Mouse (Mus musculus) heart, embryonic 11.5 days (tissue): ENCODE results near the gene Tex35. TPM values are rescaled to one million over a fixed set of nuclear protein-coding genes. Genes with fewer than 3 reads are reported as not detected.

Source experiments
- ATAC-seq: fragments of 200-750 bp; cut with Nextera tagmentation; replicated peaks from 2 replicates; pipeline ENCODE4 v1.8.0; 2017; ENCODE audit warnings: moderate library complexity; ENCODE audit not compliant: insufficient number of reproducible peaks, low FRiP score, low TSS enrichment
- H3K27ac ChIP-seq: fragments of 300-500 bp; sonication (generic); 2 replicates; pipeline ENCODE4 v1.5.1; 2014; ENCODE audit warnings: mild to moderate bottlenecking, low read depth, low read length
- H3K27me3 ChIP-seq: fragments of 300-500 bp; sonication (generic); 2 replicates; pipeline ENCODE4 v1.6.1; 2014; ENCODE audit warnings: mild to moderate bottlenecking, low read length, mixed read lengths; ENCODE audit not compliant: control insufficient read depth, insufficient read depth
- H3K36me3 ChIP-seq: fragments of 300-500 bp; sonication (generic); 2 replicates; pipeline ENCODE4 v1.6.1; 2014; ENCODE audit warnings: mild to moderate bottlenecking, low read length, moderate library complexity, mixed read lengths; ENCODE audit not compliant: control insufficient read depth, insufficient read depth
- H3K4me1 ChIP-seq: fragments of 300-500 bp; sonication (generic); 2 replicates; pipeline ENCODE4 v1.6.1; 2014; ENCODE audit warnings: low read length; ENCODE audit not compliant: control insufficient read depth, insufficient read depth
- H3K4me2 ChIP-seq: fragments of 300-500 bp; sonication (generic); 2 replicates; pipeline ENCODE4 v1.6.1; 2014; ENCODE audit warnings: mild to moderate bottlenecking, moderate library complexity
- H3K4me3 ChIP-seq: fragments of 300-500 bp; sonication (generic); 2 replicates; pipeline ENCODE4 v1.5.1; 2014; ENCODE audit warnings: low read depth, low read length
- H3K9ac ChIP-seq: fragments of 300-500 bp; sonication (generic); 2 replicates; pipeline ENCODE4 v1.6.1; 2014; ENCODE audit warnings: mild to moderate bottlenecking, low read depth, low read length, moderate library complexity
- H3K9me3 ChIP-seq: fragments of 300-500 bp; sonication (generic); replicated peaks from 2 replicates; pipeline ENCODE4 v1.6.1; 2016; ENCODE audit warnings: low read length; ENCODE audit not compliant: control insufficient read depth
- WGBS: fragments of 180-500 bp; shearing (Covaris S2); extraction: QIAGEN DNeasy Blood & Tissue Kit; methylation state at CpG from one replicate; pipeline ENCODE4 v1.1.7; 2014; ENCODE audit not compliant: insufficient replicate concordance; 5-methylcytosine and 5-hydroxymethylcytosine counted together
- polyA plus RNA-seq: library from polyadenylated mRNA; unstranded; fragments of >200 nt; fragmentation: Nextera tagmentation; extraction: Ambion mirVana; gene quantifications from 2 replicates; pipeline ENCODE4 v1.2.1, GENCODE M21; 2014

The Tex35 gene
- polyA plus RNA-seq, 1 experiment from 2014 or later, result not detected

DNA sequence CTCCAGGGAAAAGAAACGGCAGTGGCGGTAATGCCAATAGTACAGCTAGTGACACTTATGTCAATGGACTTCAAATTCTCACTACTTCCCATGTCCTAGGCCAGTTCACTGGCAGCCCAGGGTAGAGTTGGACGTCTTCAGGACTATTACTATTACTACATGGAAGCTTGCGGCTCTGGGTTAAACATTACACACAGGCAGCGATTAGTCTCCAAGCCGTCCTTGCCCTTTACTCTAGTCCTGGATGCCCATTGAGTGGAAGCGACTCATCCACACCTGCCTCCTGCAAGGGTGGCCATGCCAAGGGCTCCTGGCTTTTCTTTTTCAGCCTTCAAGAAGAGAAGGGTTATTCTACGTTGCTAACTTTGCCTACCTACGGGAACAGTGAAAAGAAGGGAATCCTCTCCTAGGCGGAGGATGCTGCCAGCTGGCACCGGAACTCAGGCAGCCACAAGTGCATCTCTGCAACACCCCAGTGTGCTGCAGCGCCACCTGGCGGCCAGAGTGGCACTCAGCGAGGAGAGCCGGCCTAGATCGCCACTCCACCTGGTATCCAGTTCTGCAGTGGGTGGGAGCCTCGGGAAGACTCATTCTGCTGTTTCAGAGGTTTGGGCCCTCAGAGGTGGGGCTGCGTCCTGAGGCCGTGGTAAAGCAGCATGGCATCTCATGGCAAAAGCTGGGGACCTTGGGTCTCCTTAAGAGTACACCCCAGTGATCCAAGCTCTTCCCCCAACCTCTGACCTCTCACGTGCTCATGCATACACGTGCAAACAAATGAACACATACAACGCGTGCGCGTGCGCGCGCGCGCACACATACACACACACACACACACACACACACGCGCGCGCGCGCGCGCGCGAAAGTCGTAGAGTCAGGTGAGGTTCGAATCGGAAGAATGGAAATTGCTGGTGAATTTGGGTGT, 31.4 kb downstream of the Tex35 start:
- ATAC-seq, result no peak
- WGBS, result 48% methylated on average over 43 of the region's 43 CpGs
- H3K4me2 ChIP-seq, result peak overlapping the region; percentile 37
- H3K9ac ChIP-seq, result no peak overlapping the region
- 0 out of 2 replicates have a peak, but pooled peaks cover 4% of the 10 kb centered on the region for H3K4me1 ChIP-seq
- no peaks in the 10 kb centered on the region for H3K27me3 ChIP-seq
- H3K36me3 ChIP-seq, result no peaks in the 10 kb centered on the region
- no peaks in the 10 kb centered on the region for H3K9me3 ChIP-seq
- H3K4me3 ChIP-seq, result no peak overlapping the region
- no peak overlapping the region for H3K27ac ChIP-seq

- Histone ChIP-seq H3K4me3 (no peak overlapping the region), H3K27me3 (no peaks in the 10 kb centered on the region), H3K9ac (no peak overlapping the region), H3K36me3 (no peaks in the 10 kb centered on the region), H3K27ac (no peak overlapping the region), H3K4me1 (no peaks in the 10 kb centered on the region), H3K9me3 (no peaks in the 10 kb centered on the region), H3K4me2 (no peak overlapping the region)
- WGBS, result 7% methylated on average over 15 of the region's 15 CpGs
- ATAC-seq, result peak; percentile 41; the same call in 1 of the 2 replicates
These were observed 32.2 kb downstream of the Tex35 start for GRCm38 (mm10) chr1:157076257-157076656.

DNA sequence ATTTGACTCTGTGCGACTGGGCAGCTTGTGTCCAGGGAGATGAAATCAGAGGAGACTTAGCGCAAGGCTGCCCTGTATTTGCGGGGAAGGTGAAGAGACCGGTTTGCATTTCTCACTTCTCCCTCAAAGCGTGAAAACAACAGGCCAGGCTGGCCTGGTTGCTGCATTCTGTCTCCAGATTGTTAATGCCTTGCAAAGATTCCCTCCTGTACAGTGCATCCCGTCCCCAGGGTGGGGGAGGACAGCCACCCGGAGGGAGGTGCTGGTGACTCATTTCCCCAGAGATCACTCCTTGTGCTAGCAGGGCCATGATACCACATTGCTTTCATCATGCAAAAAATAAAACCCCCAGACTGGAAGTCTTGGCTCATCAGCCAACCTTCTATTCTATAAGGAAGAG, 33.5 kb downstream of the Tex35 start:
- Histone ChIP-seq H3K36me3 (no peaks in the 10 kb centered on the region), H3K9ac (no peak overlapping the region), H3K4me3 (no peak overlapping the region), H3K4me2 (no peak overlapping the region), H3K9me3 (no peaks in the 10 kb centered on the region), H3K27ac (no peak overlapping the region), H3K4me1 (no peaks in the 10 kb centered on the region), H3K27me3 (no peaks in the 10 kb centered on the region)
- 49% methylated on average over 7 of the region's 7 CpGs for WGBS
- no peak for ATAC-seq

- 86% methylated on average over 6 of the region's 6 CpGs for WGBS
- Histone ChIP-seq H3K4me2 (no peak overlapping the region), H3K36me3 (no peaks in the 10 kb centered on the region), H3K4me3 (no peak overlapping the region), H3K4me1 (no peaks in the 10 kb centered on the region), H3K9me3 (no peaks in the 10 kb centered on the region), H3K27me3 (no peaks in the 10 kb centered on the region), H3K9ac (no peak overlapping the region), H3K27ac (no peak overlapping the region)
- no peak for ATAC-seq
These were observed 34.1 kb downstream of the Tex35 start for GRCm38 (mm10) chr1:157074371-157074770.

DNA sequence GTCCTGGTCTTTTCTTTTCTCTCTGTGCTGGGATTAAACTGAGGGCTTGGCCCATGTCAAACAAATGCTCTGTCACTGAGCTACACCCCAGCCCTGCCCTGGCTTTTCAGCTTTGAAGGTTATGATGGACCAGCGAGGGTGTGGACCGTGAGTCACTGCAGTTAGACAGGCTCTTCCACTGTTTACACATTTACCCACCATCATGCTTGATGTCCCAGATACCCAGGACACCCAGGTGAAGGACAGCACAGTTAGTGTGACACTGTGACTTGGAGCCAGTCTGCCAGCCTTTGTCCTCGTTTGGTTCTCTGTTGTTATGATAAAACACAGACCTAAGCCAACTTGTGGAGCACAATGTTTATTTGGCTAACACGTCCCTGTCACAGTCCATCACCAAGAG, 34.9 kb downstream of the Tex35 start:
- no peaks in the 10 kb centered on the region for H3K27me3 ChIP-seq
- H3K9me3 ChIP-seq, result no peaks in the 10 kb centered on the region
- no peak overlapping the region for H3K9ac ChIP-seq
- 48% methylated on average over 4 of the region's 4 CpGs for WGBS
- no peaks in the 10 kb centered on the region for H3K36me3 ChIP-seq
- no peak overlapping the region for H3K4me2 ChIP-seq
- no peak for ATAC-seq
- no peak overlapping the region for H3K27ac ChIP-seq
- no peaks in the 10 kb centered on the region for H3K4me1 ChIP-seq
- no peak overlapping the region for H3K4me3 ChIP-seq

GRCm38 (mm10) chr1:157069181-157069828, 39.2 kb downstream of the Tex35 start:
- Histone ChIP-seq H3K9me3 (no peaks in the 10 kb centered on the region), H3K36me3 (no peaks in the 10 kb centered on the region), H3K4me3 (no peak overlapping the region), H3K4me2 (no peak overlapping the region), H3K4me1 (no peaks in the 10 kb centered on the region), H3K9ac (no peak overlapping the region), H3K27me3 (no peaks in the 10 kb centered on the region), H3K27ac (no peak overlapping the region)
- 88% methylated on average over 15 of the region's 15 CpGs for WGBS
- no peak for ATAC-seq

DNA sequence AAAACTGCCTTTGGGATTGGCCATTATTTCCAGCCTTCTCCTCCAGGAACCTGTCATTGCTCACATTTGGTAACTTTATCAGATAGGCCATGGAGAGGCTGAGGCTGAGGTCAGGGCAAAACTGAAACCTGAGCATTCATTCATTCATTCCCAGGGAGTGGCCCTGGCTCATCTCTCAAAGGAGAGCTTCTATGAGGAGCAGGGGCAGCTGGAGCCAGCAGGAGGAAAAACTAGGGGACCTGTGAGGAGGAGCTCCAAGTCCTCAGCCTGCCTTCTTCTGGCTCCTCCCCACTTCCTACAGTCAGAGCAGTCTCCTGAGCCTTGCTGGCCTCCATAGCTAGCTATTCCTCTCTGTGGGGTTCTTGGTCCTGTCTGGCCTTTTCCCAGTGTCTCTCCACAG, 40.2 kb downstream of the Tex35 start:
- H3K27ac ChIP-seq, result no peak overlapping the region
- ATAC-seq, result no peak

DNA sequence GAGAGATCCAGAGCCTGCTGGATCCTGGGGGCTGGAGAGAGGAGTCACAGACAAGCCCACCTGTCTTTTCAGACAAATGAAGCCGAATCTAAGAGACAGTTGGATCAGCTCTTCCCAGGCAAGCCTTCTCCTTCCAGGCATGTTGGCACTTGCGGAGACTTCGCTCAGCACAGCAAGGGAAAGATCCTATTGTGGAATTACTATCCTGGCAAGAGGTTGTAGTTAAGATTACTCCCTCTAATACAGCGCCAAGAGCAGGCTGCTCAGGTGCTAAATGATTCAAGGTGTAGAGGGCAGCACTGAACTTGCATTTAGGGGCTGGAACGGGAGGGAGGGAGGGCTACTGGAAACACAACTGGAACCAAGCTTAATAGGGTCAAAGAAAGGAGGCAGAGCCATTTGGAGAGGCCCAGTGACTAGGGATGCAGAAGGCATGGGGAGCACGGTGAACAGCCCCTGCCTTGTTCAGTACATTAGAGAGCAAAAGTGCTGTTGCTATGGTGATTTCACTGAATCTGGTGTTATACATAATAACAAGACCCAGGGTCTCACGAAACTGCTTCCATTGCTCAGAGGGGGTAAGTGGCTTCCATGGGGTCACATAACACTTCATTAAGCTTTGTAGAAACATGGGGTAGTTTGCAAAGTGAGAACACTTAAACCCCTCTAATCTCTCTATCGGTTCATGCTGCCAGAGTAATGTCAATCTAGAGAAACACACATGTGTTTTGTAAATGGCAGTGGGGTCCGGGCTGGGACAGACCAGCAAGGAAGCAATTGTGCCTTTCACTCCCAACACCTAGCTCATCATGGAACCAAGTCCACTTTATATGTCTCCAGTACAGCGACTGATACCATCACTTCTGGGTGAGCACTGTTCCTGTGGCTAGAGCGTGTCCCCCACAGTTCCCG, 42.4 kb downstream of the Tex35 start:
- Histone ChIP-seq H3K9ac (no peak overlapping the region), H3K4me3 (no peak overlapping the region), H3K27ac (no peak overlapping the region), H3K36me3 (no peaks in the 10 kb centered on the region), H3K27me3 (no peaks in the 10 kb centered on the region), H3K4me1 (peaks cover 3% of the 10 kb centered on the region; the same call in 1 of the 2 replicates), H3K4me2 (no peak overlapping the region), H3K9me3 (no peaks in the 10 kb centered on the region)
- no peak for ATAC-seq
- WGBS, result 81% methylated on average over 12 of the region's 12 CpGs

More for the DNA sequence above, 40.2 kb downstream of the Tex35 start:
- H3K27me3 ChIP-seq, result no peaks in the 10 kb centered on the region
- no peak overlapping the region for H3K4me2 ChIP-seq
- no peaks in the 10 kb centered on the region for H3K9me3 ChIP-seq
- H3K9ac ChIP-seq, result no peak overlapping the region
- H3K4me1 ChIP-seq, result peaks cover 3% of the 10 kb centered on the region; the same call in 1 of the 2 replicates
- no peaks in the 10 kb centered on the region for H3K36me3 ChIP-seq
- H3K4me3 ChIP-seq, result no peak overlapping the region
